Mouse (Mus musculus) cortical plate, adult 2 months (tissue): ENCODE data around the gene Fkbp8. TPM values are rescaled to one million over a fixed set of nuclear protein-coding genes. Genes with fewer than 3 reads are reported as not detected.

Source experiments
- H3K27ac ChIP-seq: fragments of 200-500 bp; 2 replicates; pipeline ENCODE4 v1.5.1; 2012; ENCODE audit warnings: low read length, control low read depth, inconsistent platforms; ENCODE audit not compliant: insufficient read depth
- H3K4me1 ChIP-seq: fragments of 200-500 bp; 2 replicates; pipeline ENCODE4 v1.6.1; 2011; ENCODE audit warnings: low read length; ENCODE audit not compliant: control insufficient read depth, insufficient read depth
- H3K4me3 ChIP-seq: fragments of 200-500 bp; 2 replicates; pipeline ENCODE4 v1.5.1; 2011; ENCODE audit warnings: mild to moderate bottlenecking, low read length, control low read depth; ENCODE audit not compliant: insufficient read depth
- CTCF ChIP-seq: fragments of 200-500 bp; IDR thresholded peaks from 2 replicates; pipeline ENCODE4 v1.5.1; 2011; ENCODE audit warnings: mild to moderate bottlenecking, control low read depth, low read length; ENCODE audit not compliant: insufficient read depth; ENCODE audit errors: extremely low read depth
- POLR2A ChIP-seq: fragments of 200-500 bp; IDR thresholded peaks from 2 replicates; pipeline ENCODE4 v1.6.1; 2011; ENCODE audit warnings: mild to moderate bottlenecking, low read length, control low read depth; ENCODE audit not compliant: insufficient read depth; ENCODE audit errors: extremely low read depth
- polyA plus RNA-seq: library from polyadenylated mRNA; depleted of rRNA; stranded (reverse); fragments of >200 nt; gene quantifications from 2 replicates; pipeline ENCODE4 v1.2.3, GENCODE M21; 2012

Gene Fkbp8
- polyA plus RNA-seq, 1 experiment, result 592 TPM

DNA sequence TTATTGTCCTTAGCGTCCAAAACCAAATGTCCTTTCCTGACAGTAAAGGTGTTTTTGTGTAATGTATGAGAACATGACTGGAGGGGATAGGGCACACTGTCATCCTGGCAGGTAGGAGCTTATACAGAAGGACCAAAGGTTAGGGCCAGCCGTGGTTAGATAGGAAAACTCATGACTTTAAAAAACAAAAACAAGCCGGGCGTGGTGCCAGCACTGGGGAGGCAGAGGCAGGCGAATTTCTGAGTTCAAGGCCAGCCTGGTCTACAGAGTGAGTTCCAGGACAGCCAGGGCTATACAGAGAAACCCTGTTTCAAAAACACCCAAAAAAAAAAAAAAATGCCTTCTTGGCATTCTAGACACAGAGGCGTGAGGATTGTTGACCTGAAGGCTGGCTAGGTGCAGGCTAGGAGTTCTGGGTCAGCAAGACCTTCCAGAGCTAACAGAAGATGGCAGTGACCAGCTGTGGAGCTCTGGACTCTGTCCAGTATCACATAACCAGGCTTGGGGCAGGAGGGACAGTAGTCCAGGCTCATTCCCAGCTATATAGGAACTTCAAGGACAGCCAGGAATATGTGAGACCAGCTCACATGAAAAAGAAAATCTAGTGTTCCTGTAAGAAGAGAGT is 36.4 kb downstream of the Fkbp8 start:
- TF ChIP-seq CTCF (no peak), POLR2A (no peak)
- Histone ChIP-seq H3K4me1 (peaks cover 17% of the 10 kb centered on the region), H3K27ac (no peak overlapping the region), H3K4me3 (no peak overlapping the region)

DNA sequence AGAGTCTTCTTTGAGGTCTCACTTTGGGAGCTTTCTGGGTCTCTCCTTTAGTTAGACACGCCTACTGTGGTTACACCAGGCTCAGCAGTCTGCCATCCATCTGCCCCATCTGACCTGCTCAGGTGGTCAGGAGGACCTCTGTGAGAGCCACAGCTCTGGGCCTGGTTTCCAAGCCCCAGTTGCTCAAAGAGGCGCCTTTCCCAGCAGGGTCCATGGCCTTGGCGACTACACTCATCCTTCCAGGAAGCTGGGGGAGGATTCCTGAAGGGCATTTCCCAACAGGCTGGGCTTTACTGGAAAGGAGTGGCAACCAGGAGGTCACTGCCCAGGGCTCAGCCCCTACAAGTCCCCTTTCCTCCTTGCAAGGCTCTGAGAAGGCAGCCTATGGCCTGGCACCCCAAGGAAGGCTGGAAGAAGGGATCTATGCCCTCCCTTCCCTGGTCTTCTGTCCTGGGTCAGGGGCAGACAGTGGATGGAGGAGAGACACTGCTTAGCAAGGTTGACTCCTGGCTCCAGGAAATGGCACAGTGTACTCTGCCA is 37.2 kb downstream of the Fkbp8 start:
- no peak overlapping the region for H3K4me3 ChIP-seq
- H3K4me1 ChIP-seq, result peaks cover 16% of the 10 kb centered on the region
- TF ChIP-seq CTCF (no peak), POLR2A (no peak)
- no peak overlapping the region; the same call in 1 of the 2 replicates for H3K27ac ChIP-seq

- H3K27ac ChIP-seq, result no peak overlapping the region
- TF ChIP-seq CTCF, result no peak
- no peak for TF ChIP-seq POLR2A
- peaks cover 14% of the 10 kb centered on the region for H3K4me1 ChIP-seq
- H3K4me3 ChIP-seq, result no peak overlapping the region
Observed at GRCm38 (mm10) chr8:70565561-70565960, 38.0 kb downstream of the Fkbp8 start.

GRCm38 (mm10) chr8:70570360-70570759 is 42.8 kb downstream of the Fkbp8 start:
- no peak for TF ChIP-seq CTCF
- no peak for TF ChIP-seq POLR2A

GRCm38 (mm10) chr8:70570990-70571389 is 43.5 kb downstream of the Fkbp8 start:
- no peak overlapping the region for H3K4me3 ChIP-seq
- TF ChIP-seq POLR2A (no peak), CTCF (no peak)
- H3K4me1 ChIP-seq, result peaks cover 4% of the 10 kb centered on the region
- 0 out of 2 replicates have a peak overlapping the region, but pooled peaks have one; percentile 3 for H3K27ac ChIP-seq

More at GRCm38 (mm10) chr8:70570360-70570759, 42.8 kb downstream of the Fkbp8 start:
- Histone ChIP-seq H3K4me1 (peaks cover 8% of the 10 kb centered on the region), H3K4me3 (no peak overlapping the region), H3K27ac (no peak overlapping the region)

GRCm38 (mm10) chr8:70574302-70574701 is 46.8 kb downstream of the Fkbp8 start:
- Histone ChIP-seq H3K27ac (peak overlapping the region; percentile 55; the same call in 1 of the 2 replicates), H3K4me1 (peaks cover 4% of the 10 kb centered on the region), H3K4me3 (no peak overlapping the region)
- TF ChIP-seq POLR2A (no peak), CTCF (no peak)

DNA sequence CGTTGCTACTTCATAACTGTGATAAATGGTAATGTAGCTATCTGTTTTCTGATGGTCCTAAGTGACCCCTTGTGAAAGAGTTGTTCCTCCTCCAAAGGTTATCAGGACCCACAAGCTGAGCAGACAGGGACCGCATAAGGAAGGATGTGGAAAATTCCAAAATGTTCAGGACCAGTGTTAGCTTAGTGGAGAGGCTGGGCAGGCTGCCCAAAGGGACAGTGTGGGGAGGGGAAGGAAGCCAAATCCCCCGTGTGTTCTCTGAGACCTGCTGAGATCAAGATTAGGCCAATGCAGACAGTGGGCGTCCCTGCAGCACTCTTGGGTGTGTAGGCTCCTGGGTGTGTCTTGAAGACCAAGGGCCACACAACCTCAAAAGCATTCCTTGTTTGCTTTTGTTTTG is 47.4 kb downstream of the Fkbp8 start:
- H3K27ac ChIP-seq, result no peak overlapping the region
- H3K4me1 ChIP-seq, result peaks cover 4% of the 10 kb centered on the region
- TF ChIP-seq POLR2A, result no peak
- TF ChIP-seq CTCF, result no peak

GRCm38 (mm10) chr8:70577207-70577606 is 49.7 kb downstream of the Fkbp8 start:
- TF ChIP-seq POLR2A, result no peak
- no peak for TF ChIP-seq CTCF
- no peak overlapping the region for H3K27ac ChIP-seq
- no peaks in the 10 kb centered on the region for H3K4me1 ChIP-seq
- no peak overlapping the region for H3K4me3 ChIP-seq

More for the DNA sequence above, 47.4 kb downstream of the Fkbp8 start:
- no peak overlapping the region for H3K4me3 ChIP-seq

DNA sequence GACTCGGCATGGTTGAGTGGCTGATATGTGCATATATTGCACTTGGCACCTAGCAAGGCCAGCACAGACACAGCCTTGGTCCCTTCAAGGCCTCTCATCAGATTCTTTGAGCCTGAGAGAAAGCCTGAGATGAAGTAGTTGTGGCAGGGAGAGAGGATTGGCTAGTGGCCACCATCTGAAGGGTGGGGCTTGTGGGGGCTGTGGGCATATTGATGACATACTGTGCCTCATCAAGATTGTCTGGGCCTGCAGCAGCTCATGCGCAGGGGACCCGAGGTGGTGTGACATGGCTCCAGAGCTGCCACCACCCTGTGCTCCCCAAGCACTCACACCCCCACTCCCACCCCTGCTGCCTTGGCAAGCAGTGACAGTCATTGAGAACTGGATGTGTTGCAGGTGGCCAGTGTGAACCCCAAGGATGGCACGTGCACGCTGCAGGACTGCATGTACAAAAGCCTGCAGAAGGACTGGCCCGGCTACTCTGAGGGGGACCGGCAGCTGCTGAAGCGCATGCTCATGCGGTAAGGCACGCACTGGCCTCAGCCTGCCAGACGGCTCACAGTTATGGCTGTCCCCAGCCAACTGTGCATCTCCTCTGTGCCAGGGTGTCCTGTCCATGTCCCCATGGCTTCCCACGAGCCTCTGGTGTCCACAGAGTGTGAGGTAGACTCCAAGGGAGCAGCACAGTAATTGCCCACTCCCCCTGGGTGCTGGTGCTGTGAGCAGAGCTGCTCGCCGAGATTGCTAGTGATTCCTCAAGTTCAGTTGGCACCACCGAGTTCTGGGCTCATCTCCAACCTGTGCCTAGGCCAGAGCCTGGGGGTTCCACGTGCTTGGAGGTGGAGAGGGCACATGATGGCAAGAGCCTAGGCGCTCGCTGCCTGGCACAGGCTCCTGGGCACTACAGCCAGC is 56.2 kb downstream of the Fkbp8 start:
- TF ChIP-seq POLR2A (no peak), CTCF (no peak)
- 0 out of 2 replicates have a peak, but pooled peaks cover 2% of the 10 kb centered on the region for H3K4me1 ChIP-seq
- H3K27ac ChIP-seq, result peak overlapping the region; percentile 9; the same call in 1 of the 2 replicates
- no peak overlapping the region for H3K4me3 ChIP-seq
